Mouse (Mus musculus): ENCODE measurements at regions not wholly inside any gene's neighbourhood (a gene's known extent, or its start where the extent isn't known, plus 50 kb on each side); places are given as distances from the start of the nearest gene placed in this dataset.

DNA sequence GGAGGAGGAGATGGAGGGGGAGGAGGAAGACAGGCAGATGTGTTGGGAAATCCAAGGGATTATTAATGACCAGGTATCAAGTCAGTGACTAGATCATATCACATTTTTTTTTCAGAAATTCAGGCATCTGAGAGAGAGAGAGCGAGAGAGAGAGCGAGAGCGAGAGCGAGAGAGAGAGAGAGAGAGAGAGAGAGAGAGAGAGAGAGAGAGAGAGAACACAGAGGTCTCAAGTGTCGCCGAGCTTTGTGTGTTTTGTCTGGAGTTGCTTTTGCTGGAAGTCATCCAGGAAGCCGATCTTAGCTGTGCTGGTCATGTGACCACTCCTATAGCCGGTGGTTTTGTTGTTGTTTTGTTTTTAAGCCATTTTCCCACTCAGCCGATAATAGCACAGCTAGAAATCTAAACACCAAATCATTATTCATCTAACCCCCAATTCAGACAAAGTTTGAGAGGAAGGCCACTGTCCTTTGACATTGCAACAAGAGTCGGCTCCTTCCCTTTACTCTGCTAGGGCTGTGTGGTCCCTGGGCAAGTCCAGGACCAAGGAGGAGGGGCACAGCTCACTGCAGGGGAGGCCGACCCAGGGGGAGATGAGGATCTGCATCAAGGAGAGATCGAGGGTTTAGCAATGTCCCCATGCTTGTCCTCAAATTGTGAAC is 67.0 kb upstream of the Irf2bp2 start:
- no peak for TF ChIP-seq POLR2A (IDR thresholded peaks at IDR 0.05; ENCODE audit: borderline replicate concordance, low read depth, low read length)
- no peak for TF ChIP-seq CTCF (IDR thresholded peaks at IDR 0.05; ENCODE audit: low read depth, low read length)

Data from bone marrow macrophage, adult 2 months (primary cell).